Mouse (Mus musculus) kidney, postnatal 36 days (tissue): ENCODE measurements around the gene Prpf19.

Source experiments
- DNase-seq, 2 experiments: peaks; one replicate each; pipeline ENCODE4 v3.0.0; 2021 to 2022; ENCODE audit warnings: mixed read lengths in 2 of 2

The Prpf19 gene

DNA sequence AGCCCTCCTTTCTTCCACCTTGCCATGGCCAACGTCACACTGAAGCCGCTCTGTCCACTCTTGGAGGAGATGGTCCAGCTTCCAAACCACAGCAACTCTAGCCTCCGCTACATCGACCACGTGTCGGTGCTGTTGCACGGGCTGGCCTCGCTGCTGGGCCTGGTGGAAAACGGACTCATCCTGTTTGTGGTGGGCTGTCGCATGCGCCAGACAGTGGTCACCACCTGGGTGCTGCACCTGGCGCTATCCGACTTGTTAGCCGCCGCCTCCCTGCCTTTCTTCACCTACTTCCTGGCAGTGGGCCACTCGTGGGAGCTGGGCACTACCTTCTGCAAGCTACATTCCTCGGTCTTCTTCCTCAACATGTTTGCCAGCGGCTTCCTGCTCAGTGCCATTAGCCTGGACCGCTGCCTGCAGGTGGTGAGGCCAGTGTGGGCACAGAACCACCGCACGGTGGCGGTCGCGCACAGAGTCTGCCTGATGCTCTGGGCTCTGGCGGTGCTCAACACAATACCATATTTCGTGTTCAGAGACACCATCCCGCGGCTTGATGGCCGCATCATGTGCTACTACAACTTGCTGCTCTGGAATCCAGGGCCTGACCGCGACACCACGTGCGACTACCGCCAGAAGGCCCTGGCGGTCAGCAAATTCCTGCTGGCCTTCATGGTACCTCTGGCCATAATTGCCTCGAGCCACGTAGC is 45.2 kb downstream of the Prpf19 start:
- peak; percentile 69 to 90 for DNase-seq

DNA sequence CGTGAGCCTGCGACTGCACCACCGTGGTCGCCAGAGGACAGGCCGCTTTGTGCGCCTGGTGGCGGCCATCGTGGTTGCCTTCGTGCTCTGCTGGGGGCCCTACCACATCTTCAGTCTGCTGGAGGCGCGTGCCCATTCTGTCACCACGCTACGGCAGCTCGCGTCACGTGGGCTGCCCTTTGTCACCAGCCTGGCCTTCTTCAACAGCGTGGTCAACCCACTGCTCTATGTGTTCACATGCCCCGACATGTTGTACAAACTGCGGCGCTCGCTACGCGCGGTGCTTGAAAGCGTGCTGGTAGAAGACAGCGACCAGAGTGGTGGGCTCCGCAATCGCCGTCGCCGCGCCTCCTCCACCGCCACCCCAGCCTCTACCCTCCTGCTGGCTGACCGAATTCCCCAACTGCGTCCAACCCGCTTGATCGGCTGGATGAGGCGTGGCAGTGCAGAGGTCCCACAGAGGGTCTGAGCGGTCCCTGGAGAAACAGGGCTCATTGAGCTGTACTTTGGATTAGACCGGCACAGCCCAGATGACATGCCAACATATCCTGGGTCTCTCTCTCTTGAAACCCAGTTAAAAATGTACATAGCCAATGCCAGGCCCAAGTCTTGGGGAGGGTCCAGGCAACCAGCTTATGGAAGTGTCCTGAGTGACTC is 45.9 kb downstream of the Prpf19 start:
- peak in 1 of 2 experiments; percentile 19 for DNase-seq

DNA sequence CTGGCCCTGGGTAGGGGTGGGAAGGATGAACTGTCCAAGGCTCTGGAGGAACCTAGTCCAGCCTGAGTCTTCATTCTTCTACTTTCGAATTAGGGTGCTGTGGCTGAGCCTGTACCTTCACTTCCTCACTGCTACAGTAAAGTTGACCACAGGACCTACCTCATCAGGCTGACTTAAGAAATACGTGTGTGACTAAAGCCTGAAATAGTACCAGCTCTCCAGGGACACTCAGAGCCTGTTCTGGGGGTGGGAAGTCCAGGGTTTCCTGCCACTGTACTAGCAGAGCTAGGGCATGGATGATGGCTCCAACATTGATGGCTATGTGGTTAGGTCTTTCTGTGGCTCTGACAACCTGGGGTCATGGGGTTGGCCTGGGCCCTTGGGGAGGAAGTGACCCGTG is 48.9 kb downstream of the Prpf19 start:
- DNase-seq, result no peak

DNA sequence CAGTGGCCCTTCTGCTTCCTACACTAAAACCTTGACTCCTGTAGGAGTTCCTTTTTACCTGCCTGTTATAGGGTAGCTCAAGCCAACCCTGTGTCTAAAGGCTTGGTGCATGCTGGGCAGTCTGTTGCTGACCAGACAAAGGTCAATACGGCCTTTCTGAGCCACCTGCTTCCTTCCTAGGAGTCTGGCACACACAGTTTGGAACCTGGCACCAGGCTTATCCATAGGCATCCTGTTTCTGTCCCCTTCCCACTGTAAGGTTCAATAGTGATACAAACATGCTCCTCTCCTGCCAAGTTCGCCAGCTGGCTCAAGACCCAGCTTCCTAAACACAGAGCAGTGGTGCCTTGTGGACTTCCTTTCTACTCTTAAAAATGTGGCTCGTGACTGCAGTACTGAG is 51.5 kb downstream of the Prpf19 start:
- DNase-seq, result no peak

DNA sequence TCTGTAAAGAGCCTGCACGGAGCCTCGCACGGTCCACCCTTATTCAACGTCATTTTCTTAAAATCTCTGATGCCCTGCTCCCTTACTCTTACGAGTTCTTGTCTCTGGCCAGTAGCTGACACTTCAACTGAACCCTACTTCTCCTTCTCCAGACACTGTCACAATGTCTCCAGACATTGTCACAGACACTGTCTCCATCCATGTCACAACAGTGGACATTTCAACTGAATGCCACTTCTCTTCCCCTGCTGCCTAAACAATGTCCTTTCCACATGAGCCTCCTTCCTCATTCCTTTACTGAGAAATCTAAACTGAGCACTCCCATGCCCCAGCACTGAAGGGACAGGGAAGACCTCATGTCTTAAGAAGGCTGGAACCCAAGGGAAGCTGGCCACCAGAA is 52.2 kb downstream of the Prpf19 start:
- no peak for DNase-seq

DNA sequence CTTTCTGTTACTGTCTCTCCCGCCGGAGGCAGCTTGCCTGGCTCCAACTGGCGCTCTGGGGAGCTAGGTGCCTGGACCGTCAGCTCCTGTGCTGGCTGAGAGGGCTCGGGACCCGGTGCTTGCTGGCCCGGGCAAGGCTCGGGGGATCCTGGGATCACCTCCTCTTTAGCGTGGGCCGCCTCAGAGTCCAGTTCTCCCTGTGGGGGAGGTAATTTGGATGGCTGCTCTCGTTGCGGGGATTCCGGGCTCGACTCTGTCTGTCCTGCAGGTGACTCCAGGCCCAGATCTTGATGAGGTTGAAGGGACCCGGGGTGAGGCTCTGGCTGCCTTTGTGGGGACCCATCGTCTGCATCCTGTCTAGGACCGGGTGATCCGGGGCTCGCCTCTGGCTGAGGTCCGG is 53.4 kb downstream of the Prpf19 start:
- peak in 1 of 2 experiments; percentile 14 for DNase-seq

DNA sequence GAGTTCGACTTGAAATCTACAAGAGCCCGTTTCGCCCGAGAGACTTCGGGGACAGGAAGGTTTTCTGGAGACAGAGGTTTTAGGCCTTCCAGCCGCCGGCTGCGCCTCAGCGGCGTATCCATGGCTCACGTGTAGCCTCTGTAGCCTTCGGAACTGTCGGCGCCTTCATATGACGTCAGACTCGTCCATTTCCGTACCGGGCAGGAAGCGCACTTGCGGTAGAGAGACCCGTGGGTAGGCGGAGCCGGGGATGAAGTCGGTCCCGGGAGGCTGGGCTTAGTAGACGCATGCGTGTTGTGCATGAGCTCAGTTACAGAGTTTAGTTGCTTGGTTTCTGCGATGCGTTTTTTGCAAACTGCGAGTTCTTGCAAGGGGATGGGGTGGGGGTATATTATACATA is 54.1 kb downstream of the Prpf19 start, which contains the start of gene Ccdc86:
Gene Ccdc86, minus strand, starts transcription at position 155 of the 400 bp plus-strand sequence.
- peak; percentile 98 to 99 for DNase-seq

DNA sequence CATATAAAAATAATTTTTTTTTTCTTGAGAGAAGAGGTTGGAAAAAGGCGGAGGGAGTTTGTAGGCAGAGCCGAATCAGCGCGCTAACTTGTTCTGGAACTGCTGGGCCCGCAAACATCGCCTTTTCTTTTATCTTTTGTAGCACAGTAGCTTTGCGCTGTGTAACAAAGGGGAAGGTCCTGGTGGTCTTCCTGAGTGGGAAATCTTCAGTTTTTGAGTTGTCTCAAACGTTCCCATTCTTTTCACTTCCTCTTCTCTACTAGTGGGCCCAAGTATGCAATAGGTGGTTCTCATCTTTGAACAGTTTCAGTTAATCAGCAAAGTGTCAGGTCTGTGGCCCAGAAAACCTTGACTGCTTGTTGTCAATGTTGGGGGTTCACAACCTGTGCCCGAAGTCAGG is 54.5 kb downstream of the Prpf19 start:
- DNase-seq, result no peak

DNA sequence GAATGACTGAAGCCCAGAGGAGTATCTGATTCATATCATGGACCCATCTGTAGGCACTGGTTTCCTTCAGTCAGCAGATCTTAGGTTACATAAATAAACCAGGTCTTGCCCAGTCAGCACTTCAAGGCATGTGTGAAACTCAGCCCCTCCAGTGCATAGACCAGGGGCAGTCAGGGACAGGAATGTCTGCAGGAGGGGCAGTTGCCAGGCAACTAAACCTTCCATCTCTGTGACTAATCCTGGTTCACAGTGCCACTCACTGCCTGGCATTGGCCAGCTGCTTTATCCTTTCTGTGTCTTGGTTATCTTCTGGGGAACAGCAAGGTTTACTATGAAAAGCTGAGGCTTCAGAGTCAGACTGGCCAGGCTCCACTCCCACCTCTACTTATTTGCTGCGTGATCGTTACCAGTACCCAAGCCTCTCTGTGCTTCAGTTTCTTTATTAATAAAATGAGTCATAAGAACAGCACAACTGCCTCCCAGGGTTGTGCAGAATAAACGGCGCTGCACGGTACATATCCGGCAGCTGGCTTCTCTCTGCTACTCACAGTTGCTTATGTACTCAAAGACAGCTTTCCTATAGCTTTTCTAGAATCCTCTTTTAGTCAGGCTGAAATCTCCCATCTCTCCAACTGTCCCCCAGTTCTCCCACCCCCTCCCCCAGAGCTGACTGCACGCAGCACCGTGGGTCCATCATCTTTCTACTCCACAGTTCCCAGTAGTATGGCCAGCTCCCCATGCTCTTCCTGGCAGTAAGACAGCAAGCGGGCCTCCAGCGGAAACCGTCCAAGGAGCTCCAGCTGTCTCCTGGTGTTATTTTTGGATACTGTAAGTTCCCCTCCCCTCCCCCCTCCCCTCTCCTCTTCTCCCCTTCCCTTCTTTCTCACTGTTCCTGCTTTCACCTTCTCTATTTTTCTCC is 57.2 kb downstream of the Prpf19 start:
- DNase-seq, result peak; percentile 22 to 43
